Mouse (Mus musculus): Measurements from ENCODE around the gene Lrp10. TPM values are rescaled to one million over a fixed set of nuclear protein-coding genes. Genes with fewer than 3 reads are reported as not detected.

The Lrp10 gene
- polyA plus RNA-seq, 1 experiment from 2014 or later, result 24.4 TPM

GRCm38 (mm10) chr14:54488350-54488749 lies 24.4 kb downstream of the Lrp10 start:
- Histone ChIP-seq H3K27ac (no peak overlapping the region), H3K27me3 (ENCODE audit: poor library complexity, severe bottlenecking) (no peaks in the 10 kb centered on the region), H3K36me3 (replicated peaks) (no peaks in the 10 kb centered on the region), H3K9me3 (no peaks in the 10 kb centered on the region), H3K4me1 (peaks cover 3% of the 10 kb centered on the region; the same call in 1 of the 2 replicates), H3K4me3 (no peak overlapping the region)
- no peak for DNase-seq (ENCODE audit: extremely low spot score, low spot score)

- 66% methylated on average over 18 of the region's 18 CpGs for WGBS
- Histone ChIP-seq H3K27me3 (ENCODE audit: poor library complexity, severe bottlenecking) (no peaks in the 10 kb centered on the region), H3K27ac (no peak overlapping the region), H3K36me3 (replicated peaks) (no peaks in the 10 kb centered on the region), H3K4me1 (peaks cover 3% of the 10 kb centered on the region; the same call in 1 of the 2 replicates), H3K4me3 (no peak overlapping the region), H3K9me3 (no peaks in the 10 kb centered on the region)
- no peak for DNase-seq (ENCODE audit: extremely low spot score, low spot score)
These were observed 28.6 kb downstream of the Lrp10 start for GRCm38 (mm10) chr14:54492345-54493131.

- Histone ChIP-seq H3K27me3 (ENCODE audit: poor library complexity, severe bottlenecking) (no peaks in the 10 kb centered on the region), H3K4me1 (peaks cover 3% of the 10 kb centered on the region; the same call in 1 of the 2 replicates), H3K4me3 (no peak overlapping the region), H3K27ac (no peak overlapping the region), H3K9me3 (no peaks in the 10 kb centered on the region), H3K36me3 (replicated peaks) (no peaks in the 10 kb centered on the region)
- 89% methylated on average over 5 of the region's 5 CpGs for WGBS
- DNase-seq (ENCODE audit: extremely low spot score, low spot score), result no peak
These were observed 29.3 kb downstream of the Lrp10 start for GRCm38 (mm10) chr14:54493236-54493635.

- 0% methylated on average over 3 of the region's 3 CpGs for WGBS
- no peak overlapping the region for H3K27ac ChIP-seq
These were observed 30.3 kb downstream of the Lrp10 start for GRCm38 (mm10) chr14:54494234-54494633.

GRCm38 (mm10) chr14:54496706-54497105 lies 32.8 kb downstream of the Lrp10 start:
- Histone ChIP-seq H3K27me3 (ENCODE audit: poor library complexity, severe bottlenecking) (no peaks in the 10 kb centered on the region), H3K4me3 (no peak overlapping the region), H3K36me3 (replicated peaks) (no peaks in the 10 kb centered on the region), H3K27ac (no peak overlapping the region), H3K9me3 (peaks cover 4% of the 10 kb centered on the region; the same call in 1 of the 2 replicates), H3K4me1 (peaks cover 3% of the 10 kb centered on the region; the same call in 1 of the 2 replicates)
- no peak for DNase-seq (ENCODE audit: extremely low spot score, low spot score)
- 89% methylated on average over 14 of the region's 14 CpGs for WGBS

More at GRCm38 (mm10) chr14:54494234-54494633, 30.3 kb downstream of the Lrp10 start:
- H3K4me1 ChIP-seq, result peaks cover 3% of the 10 kb centered on the region; the same call in 1 of the 2 replicates
- DNase-seq (ENCODE audit: extremely low spot score, low spot score), result peak; percentile 68
- H3K9me3 ChIP-seq, result no peaks in the 10 kb centered on the region
- H3K4me3 ChIP-seq, result no peak overlapping the region
- H3K36me3 ChIP-seq (replicated peaks), result no peaks in the 10 kb centered on the region
- H3K27me3 ChIP-seq (ENCODE audit: poor library complexity, severe bottlenecking), result no peaks in the 10 kb centered on the region

- 85% methylated on average over 2 of the region's 2 CpGs for WGBS
- Histone ChIP-seq H3K27ac (no peak overlapping the region), H3K4me1 (no peaks in the 10 kb centered on the region), H3K9me3 (peaks cover 5% of the 10 kb centered on the region; the same call in 1 of the 2 replicates), H3K36me3 (replicated peaks) (no peaks in the 10 kb centered on the region), H3K4me3 (no peak overlapping the region), H3K27me3 (ENCODE audit: poor library complexity, severe bottlenecking) (no peaks in the 10 kb centered on the region)
- no peak for DNase-seq (ENCODE audit: extremely low spot score, low spot score)
These were observed 35.4 kb downstream of the Lrp10 start for GRCm38 (mm10) chr14:54499330-54499729.

GRCm38 (mm10) chr14:54501365-54501764 lies 37.4 kb downstream of the Lrp10 start:
- peaks cover 5% of the 10 kb centered on the region; the same call in 1 of the 2 replicates for H3K9me3 ChIP-seq
- no peaks in the 10 kb centered on the region for H3K4me1 ChIP-seq
- no peak overlapping the region for H3K4me3 ChIP-seq
- 80% methylated on average over 2 of the region's 2 CpGs for WGBS
- no peak for DNase-seq (ENCODE audit: extremely low spot score, low spot score)
- H3K36me3 ChIP-seq (replicated peaks), result peaks cover 13% of the 10 kb centered on the region
- H3K27me3 ChIP-seq (ENCODE audit: poor library complexity, severe bottlenecking), result no peaks in the 10 kb centered on the region
- H3K27ac ChIP-seq, result no peak overlapping the region

- Histone ChIP-seq H3K9me3 (peaks cover 5% of the 10 kb centered on the region; the same call in 1 of the 2 replicates), H3K36me3 (replicated peaks) (peaks cover 30% of the 10 kb centered on the region), H3K27me3 (ENCODE audit: poor library complexity, severe bottlenecking) (no peaks in the 10 kb centered on the region), H3K4me3 (no peak overlapping the region), H3K4me1 (no peaks in the 10 kb centered on the region), H3K27ac (no peak overlapping the region)
- DNase-seq (ENCODE audit: extremely low spot score, low spot score), result no peak
- 87% methylated on average over 2 of the region's 2 CpGs for WGBS
These were observed 39.2 kb downstream of the Lrp10 start for GRCm38 (mm10) chr14:54503092-54503491.

- DNase-seq (ENCODE audit: extremely low spot score, low spot score), result no peak
- 97% methylated on average over 9 of the region's 9 CpGs for WGBS
- Histone ChIP-seq H3K9me3 (peaks cover 12% of the 10 kb centered on the region), H3K36me3 (replicated peaks) (peaks cover 97% of the 10 kb centered on the region), H3K27me3 (ENCODE audit: poor library complexity, severe bottlenecking) (no peaks in the 10 kb centered on the region), H3K27ac (no peak overlapping the region), H3K4me3 (no peak overlapping the region), H3K4me1 (no peaks in the 10 kb centered on the region)
These were observed 45.8 kb downstream of the Lrp10 start for GRCm38 (mm10) chr14:54509774-54510173.

- no peak for DNase-seq (ENCODE audit: extremely low spot score, low spot score)
- H3K27ac ChIP-seq, result peak overlapping the region; percentile 92
- peaks cover 28% of the 10 kb centered on the region for H3K4me1 ChIP-seq
- H3K9me3 ChIP-seq, result peaks cover 12% of the 10 kb centered on the region
- WGBS, result 7% methylated on average over 17 of the region's 17 CpGs
- no peaks in the 10 kb centered on the region for H3K27me3 ChIP-seq (ENCODE audit: poor library complexity, severe bottlenecking)
- H3K4me3 ChIP-seq, result peak overlapping the region; percentile 67
- H3K36me3 ChIP-seq (replicated peaks), result peaks cover 42% of the 10 kb centered on the region
These were observed 52.9 kb downstream of the Lrp10 start for GRCm38 (mm10) chr14:54516710-54517310.

Other genes starting within 250 kb of the Lrp10 start
- gene Dad1, start 210.0 kb upstream of the Lrp10 start, polyA plus RNA-seq (2016; fragmentation: Nextera tagmentation; extraction: Ambion mirVana), result 247 and 249 TPM in 2 replicates
- gene Abhd4, start 209.9 kb upstream of the Lrp10 start, polyA plus RNA-seq (2016; fragmentation: Nextera tagmentation; extraction: Ambion mirVana), result 42.5 and 44.0 TPM in 2 replicates
- gene Olfr49, start 179.2 kb upstream of the Lrp10 start, polyA plus RNA-seq (2016; fragmentation: Nextera tagmentation; extraction: Ambion mirVana), result not detected in 2 replicates
- 55.2 and 59.0 TPM in 2 replicates for gene Oxa1l, start 103.3 kb upstream of the Lrp10 start, polyA plus RNA-seq (2016; fragmentation: Nextera tagmentation; extraction: Ambion mirVana)
- gene Slc7a7, start 46.4 kb upstream of the Lrp10 start, polyA plus RNA-seq (2016; fragmentation: Nextera tagmentation; extraction: Ambion mirVana), result 4.1 and 4.3 TPM in 2 replicates
- gene Mrpl52, start 37.2 kb upstream of the Lrp10 start, polyA plus RNA-seq (2016; fragmentation: Nextera tagmentation; extraction: Ambion mirVana), result 200 and 201 TPM in 2 replicates
- gene Mmp14, start 32.5 kb upstream of the Lrp10 start, polyA plus RNA-seq (2016; fragmentation: Nextera tagmentation; extraction: Ambion mirVana), result 52.4 and 54.6 TPM in 2 replicates
- gene Rem2, start 12.0 kb downstream of the Lrp10 start, polyA plus RNA-seq (2016; fragmentation: Nextera tagmentation; extraction: Ambion mirVana), result 12.5 TPM in 2 replicates
- 162 and 164 TPM in 2 replicates for gene Prmt5, start 53.4 kb downstream of the Lrp10 start, polyA plus RNA-seq (2016; fragmentation: Nextera tagmentation; extraction: Ambion mirVana)
- gene Haus4, start 90.5 kb downstream of the Lrp10 start, polyA plus RNA-seq (2016; fragmentation: Nextera tagmentation; extraction: Ambion mirVana), result 59.1 and 65.4 TPM in 2 replicates
- 79.1 and 98.7 TPM in 2 replicates for gene Ajuba, start 113.4 kb downstream of the Lrp10 start, polyA plus RNA-seq (2016; fragmentation: Nextera tagmentation; extraction: Ambion mirVana)
- 9.5 and 11.0 TPM in 2 replicates for gene 4931414P19Rik, start 141.9 kb downstream of the Lrp10 start, polyA plus RNA-seq (2016; fragmentation: Nextera tagmentation; extraction: Ambion mirVana)
- 478 and 497 TPM in 2 replicates for gene Psmb5, start 153.9 kb downstream of the Lrp10 start, polyA plus RNA-seq (2016; fragmentation: Nextera tagmentation; extraction: Ambion mirVana)
- gene Psmb11, start 157.3 kb downstream of the Lrp10 start, polyA plus RNA-seq (2016; fragmentation: Nextera tagmentation; extraction: Ambion mirVana), result 0.05 and 0.12 TPM in 2 replicates
- not detected in 2 replicates for gene Gm17606, start 176.8 kb downstream of the Lrp10 start, polyA plus RNA-seq (2016; fragmentation: Nextera tagmentation; extraction: Ambion mirVana)
- 4.7 and 5.4 TPM in 2 replicates for gene Cdh24, start 177.2 kb downstream of the Lrp10 start, polyA plus RNA-seq (2016; fragmentation: Nextera tagmentation; extraction: Ambion mirVana)
- 104 and 109 TPM in 2 replicates for gene 1700123O20Rik, start 222.1 kb downstream of the Lrp10 start, polyA plus RNA-seq (2016; fragmentation: Nextera tagmentation; extraction: Ambion mirVana)
- 142 and 146 TPM in 2 replicates for gene Acin1, start 222.8 kb downstream of the Lrp10 start, polyA plus RNA-seq (2016; fragmentation: Nextera tagmentation; extraction: Ambion mirVana)
- not detected in 2 replicates for gene Gm29776, start 234.7 kb downstream of the Lrp10 start, polyA plus RNA-seq (2016; fragmentation: Nextera tagmentation; extraction: Ambion mirVana)
- gene Cebpe, start 248.0 kb downstream of the Lrp10 start, polyA plus RNA-seq (2016; fragmentation: Nextera tagmentation; extraction: Ambion mirVana), result not detected in 2 replicates